14 mouse cellular contexts compared by ENCODE assay signal in genomic region chr2:129630532-129630886, GRCm38 (mm10).
"Had no signal": no experiment of that assay in that cellular context is flagged by ENCODE, and none has a peak within 500 bp of the region (broad histone marks: within the 10 kb centered on the region; RNA-seq: fewer than 3 reads in every experiment).

No protein-coding gene starts in this region.

- H3K4me1 ChIP-seq: limb, embryonic 12.5 days; liver, embryonic 13.5 days; lung, embryonic 15.5 days had no signal

- H3K36me3 ChIP-seq: lung, embryonic 15.5 days had no signal

- H3K9me3 ChIP-seq: limb, embryonic 12.5 days; limb, embryonic 15.5 days; liver, embryonic 13.5 days; lung, embryonic 15.5 days had no signal

- H3K9ac ChIP-seq: limb, embryonic 12.5 days; limb, embryonic 15.5 days; liver, embryonic 13.5 days; lung, embryonic 15.5 days had no signal

- H3K4me2 ChIP-seq: limb, embryonic 12.5 days; limb, embryonic 15.5 days; liver, embryonic 13.5 days; lung, embryonic 15.5 days; midbrain, embryonic 11.5 days had no signal

- DNase-seq: kidney, adult 18-20 months; kidney, adult 9 months; kidney, postnatal 14 days; kidney, postnatal 4 days; left cerebral cortex, postnatal 4 days; liver, embryonic 13.5 days; lung, postnatal 4 days; midbrain, embryonic 14.5 days; thymus, adult 18-20 months; thymus, postnatal 36 days had no signal

- H3K27ac ChIP-seq: limb, embryonic 12.5 days; limb, embryonic 15.5 days; liver, embryonic 13.5 days; lung, embryonic 15.5 days had no signal

- H3K27me3 ChIP-seq: limb, embryonic 12.5 days; limb, embryonic 15.5 days; liver, embryonic 13.5 days; lung, embryonic 15.5 days had no signal

- H3K4me3 ChIP-seq: limb, embryonic 12.5 days; limb, embryonic 15.5 days; liver, embryonic 13.5 days; lung, embryonic 15.5 days had no signal
